Mouse (Mus musculus): ENCODE data around the gene Crygn. TPM values are rescaled to one million over a fixed set of nuclear protein-coding genes. Genes with fewer than 3 reads are reported as not detected.
A peak's percentile ranks its signal among the peaks of the same experiment; 100 is the strongest.
"Not testable (repeated sequence)": the region's sequence is repeated elsewhere in the genome, so short reads cannot be mapped to it uniquely, and the experiment has no call there.

Gene Crygn
- polyA plus RNA-seq (2012; rRNA removed): not detected in 2 replicates

DNA sequence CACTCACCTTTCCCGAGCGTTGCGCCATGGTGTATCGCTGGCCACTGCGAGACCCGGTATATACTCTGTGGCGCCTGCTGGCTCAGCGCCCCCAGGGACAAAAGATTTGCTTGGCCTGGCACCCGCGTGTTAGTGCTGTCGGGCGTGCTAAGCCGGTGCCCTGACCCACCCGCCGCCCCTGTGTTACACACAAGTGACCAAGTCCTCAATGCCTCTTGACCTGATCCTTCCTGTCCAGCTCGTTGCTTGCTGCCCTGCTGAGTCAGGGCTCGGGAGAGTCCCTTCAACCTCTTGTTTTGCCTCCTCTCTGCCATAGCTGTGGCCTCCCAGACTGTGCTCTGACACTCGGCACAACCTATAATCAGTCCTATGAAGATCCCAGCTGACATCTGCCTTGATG, at the start of gene Crygn:
Crygn (minus strand) TSS at position 193 of the 400 bp plus-strand sequence.
- DNase-seq (ENCODE audit: extremely low spot score in 1 of 2, low spot score in 1 of 2): no peak

DNA sequence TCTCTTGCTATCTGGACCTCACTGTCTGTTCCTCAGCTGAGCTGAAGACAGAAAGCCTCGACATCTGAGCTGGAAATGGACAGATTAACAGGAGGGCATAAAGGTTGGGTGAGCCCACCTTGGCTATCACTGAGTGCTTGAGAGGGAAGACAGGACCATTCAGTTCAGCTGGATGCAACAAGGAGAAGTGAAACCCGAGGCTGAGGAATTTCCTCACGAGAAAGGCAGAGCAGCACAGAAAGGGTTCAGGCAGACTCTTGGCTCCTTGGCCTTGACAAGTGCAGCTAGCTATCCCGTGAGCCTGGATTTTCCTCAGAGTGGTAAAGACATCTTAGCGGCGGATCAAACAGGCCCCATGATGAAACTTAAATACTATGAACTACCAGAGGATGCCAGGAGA, 47.4 kb upstream of the Crygn start:
- DNase-seq (ENCODE audit: extremely low spot score in 1 of 2, low spot score in 1 of 2): no peak

DNA sequence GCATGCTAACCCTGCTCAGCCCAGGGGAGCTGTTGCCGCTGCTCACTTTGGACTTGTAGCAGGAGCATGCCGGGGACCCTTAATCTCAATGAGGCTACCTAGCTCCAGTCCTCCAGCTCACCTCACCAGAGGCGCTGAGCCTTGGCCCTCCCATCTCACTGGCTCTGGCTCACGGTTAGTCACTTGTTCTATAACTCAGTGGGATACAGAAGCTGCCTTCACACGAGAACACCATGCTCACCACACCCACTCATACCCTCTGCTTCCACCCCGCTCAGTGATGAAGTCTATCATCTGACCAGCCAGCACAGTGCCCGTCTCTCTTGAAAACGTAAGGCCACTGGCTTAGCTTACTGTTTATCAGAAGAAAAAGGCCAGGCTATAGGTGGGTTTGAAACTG, 46.9 kb upstream of the Crygn start:
- peak in 1 of 2 experiments; percentile 18 for DNase-seq (ENCODE audit: extremely low spot score in 1 of 2, low spot score in 1 of 2)

DNA sequence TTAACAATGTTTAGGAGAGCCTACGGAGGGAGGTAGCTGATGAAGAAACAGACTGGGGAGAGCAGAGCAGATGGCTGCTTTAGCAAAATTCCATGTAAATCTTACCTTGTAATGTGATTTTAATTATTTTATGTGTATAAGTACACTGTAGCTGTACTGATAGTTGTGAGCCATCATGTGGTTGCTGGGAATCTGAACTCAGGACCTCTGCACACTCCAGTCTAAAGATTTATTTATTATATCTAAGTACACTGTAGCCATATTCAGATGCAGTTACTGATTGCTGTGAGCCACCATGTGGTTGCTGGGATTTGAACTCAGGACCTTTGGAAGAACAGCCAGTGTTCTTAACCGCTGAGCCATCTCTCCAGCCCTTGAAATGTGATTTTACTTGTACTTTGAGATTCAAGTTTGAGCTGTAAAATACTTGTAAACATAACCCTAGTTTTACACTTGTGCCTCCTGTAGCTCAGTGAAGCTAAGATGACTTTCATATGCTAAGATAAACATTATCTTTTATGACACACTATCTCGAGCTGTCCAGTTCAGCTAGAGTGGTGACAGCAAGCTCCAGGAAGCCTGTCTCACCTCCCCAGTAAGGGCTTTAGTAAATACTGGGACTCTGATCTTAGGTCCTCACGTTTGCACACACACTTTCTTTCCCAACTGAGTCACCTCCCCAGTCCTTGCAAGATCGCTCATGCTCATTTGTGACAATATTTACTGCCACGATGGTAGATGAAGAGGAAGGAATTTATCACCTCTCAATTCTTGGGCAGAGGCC, 44.2 kb upstream of the Crygn start:
- no peak for DNase-seq (ENCODE audit: extremely low spot score in 1 of 2, low spot score in 1 of 2)

DNA sequence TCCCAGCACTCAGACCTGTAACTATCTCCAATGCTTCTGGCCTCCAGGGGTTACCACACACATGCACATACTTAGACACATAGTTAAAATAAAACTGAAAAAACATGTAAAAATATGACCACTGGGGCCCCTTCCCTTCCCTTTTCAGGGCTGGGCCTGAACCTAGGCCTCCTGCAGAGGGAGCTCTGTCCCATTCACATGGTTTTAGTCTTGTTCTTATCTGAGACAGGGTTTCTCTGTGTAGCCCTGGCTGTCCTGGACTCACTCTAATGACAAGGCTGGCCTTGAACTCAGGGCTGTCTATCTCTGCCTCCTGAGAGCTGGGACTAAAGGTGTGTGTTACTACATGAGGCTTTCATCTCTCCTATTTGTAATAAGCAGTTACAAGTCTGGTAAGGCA, 42.6 kb upstream of the Crygn start:
- DNase-seq (ENCODE audit: extremely low spot score in 1 of 2, low spot score in 1 of 2): no peak

DNA sequence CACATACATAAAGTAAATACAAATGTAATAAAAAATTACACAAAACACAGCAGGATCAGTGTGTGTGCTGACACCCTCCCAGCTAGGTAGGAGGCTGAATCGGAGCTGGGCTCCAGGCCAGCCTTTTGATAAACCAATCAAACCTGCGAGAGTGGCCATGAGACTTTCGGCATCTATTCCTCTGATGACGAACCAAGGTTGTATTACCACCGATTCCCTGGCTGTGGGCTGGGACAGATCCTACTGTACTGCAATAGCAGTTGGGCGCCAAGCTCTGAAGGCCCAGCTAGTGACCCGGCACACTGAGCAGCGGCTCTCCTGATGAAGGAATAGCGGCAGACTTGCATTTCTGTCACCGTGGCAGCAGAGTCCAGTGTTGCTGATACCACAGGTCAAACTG, 40.8 kb upstream of the Crygn start:
- no peak for DNase-seq (ENCODE audit: extremely low spot score in 1 of 2, low spot score in 1 of 2)

DNA sequence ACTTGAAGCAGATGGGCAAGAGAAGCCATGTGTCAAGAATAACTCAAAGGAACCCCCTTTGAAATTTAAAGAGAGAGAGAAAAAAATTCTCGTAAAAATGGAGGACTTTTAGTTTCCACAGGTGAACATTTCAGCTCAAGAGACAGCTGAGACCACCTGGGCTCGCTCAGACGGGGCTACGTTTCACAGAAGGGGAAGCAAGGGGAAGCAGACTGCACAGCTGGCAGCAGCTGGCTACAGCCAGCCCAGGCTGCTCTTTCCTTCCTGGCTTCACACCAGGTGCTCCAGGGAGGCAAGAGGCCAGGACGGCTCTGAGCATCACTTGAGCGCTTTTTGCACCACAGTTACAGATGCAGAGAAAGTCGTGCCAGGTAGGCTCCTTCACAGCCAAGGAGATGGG, 40.0 kb upstream of the Crygn start:
- DNase-seq (ENCODE audit: extremely low spot score in 1 of 2, low spot score in 1 of 2): no peak

DNA sequence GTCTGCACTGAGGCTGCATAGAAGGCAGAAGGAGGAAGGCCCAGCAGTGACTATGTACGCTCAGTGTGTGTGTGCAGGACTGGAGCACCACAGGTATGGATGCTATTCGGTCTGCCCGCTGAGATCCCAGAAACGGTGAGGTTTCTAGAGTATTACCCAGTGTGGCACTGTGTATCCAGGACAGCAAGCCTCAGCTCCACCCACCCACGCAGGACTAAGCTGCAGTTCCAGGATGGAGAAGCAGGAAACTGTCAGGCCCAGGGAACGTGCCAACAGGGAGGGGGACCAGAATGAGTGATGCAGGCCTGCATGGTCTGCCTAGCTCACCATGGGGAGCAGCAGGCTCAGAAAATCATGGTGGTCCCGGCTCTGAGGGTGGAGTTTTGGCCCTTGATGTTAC, 35.2 kb upstream of the Crygn start:
- DNase-seq (ENCODE audit: extremely low spot score in 1 of 2, low spot score in 1 of 2): peak in 1 of 2 experiments; percentile 51

DNA sequence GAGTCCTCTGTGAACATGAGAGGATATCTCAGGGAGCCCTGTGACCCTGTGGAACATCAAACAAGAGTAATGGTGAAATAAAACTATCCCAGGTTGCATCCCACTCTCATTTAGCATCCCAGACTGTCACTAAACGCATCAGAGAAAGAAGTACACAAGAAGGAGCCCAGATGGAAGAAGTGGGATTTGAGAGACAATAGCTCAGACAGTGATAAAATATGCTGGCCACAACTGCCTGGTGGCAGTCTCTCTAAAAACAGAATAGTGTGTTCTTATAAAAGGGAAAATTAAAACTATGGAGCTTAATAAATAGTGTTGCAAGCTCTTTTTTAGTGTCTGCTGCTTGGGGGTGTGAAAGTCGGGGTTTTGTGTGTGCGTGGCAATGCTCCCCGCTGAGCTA, 25.1 kb upstream of the Crygn start:
- DNase-seq (ENCODE audit: extremely low spot score in 1 of 2, low spot score in 1 of 2): peak in 1 of 2 experiments; percentile 42

DNA sequence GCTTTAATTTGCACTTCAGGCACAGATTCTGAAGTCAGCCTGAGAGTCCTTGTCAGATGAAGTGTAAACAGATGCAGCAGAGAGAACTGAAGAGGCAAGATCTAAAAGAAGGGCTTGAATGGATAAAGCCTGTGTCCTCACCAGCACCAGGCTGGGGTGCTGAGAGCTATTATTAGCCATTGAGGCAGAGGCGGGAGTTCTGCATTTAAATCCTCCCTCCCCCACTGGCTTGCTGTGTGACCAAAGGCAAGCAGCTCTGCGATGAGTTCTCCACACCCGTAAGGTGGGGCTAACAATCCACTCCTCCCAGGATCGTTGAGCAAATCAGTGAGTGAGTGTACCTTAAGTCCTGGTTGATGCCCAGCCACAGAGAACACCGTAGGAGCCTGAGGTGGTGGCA, 23.2 kb upstream of the Crygn start:
- DNase-seq (ENCODE audit: extremely low spot score in 1 of 2, low spot score in 1 of 2): peak; percentile 62 to 76

DNA sequence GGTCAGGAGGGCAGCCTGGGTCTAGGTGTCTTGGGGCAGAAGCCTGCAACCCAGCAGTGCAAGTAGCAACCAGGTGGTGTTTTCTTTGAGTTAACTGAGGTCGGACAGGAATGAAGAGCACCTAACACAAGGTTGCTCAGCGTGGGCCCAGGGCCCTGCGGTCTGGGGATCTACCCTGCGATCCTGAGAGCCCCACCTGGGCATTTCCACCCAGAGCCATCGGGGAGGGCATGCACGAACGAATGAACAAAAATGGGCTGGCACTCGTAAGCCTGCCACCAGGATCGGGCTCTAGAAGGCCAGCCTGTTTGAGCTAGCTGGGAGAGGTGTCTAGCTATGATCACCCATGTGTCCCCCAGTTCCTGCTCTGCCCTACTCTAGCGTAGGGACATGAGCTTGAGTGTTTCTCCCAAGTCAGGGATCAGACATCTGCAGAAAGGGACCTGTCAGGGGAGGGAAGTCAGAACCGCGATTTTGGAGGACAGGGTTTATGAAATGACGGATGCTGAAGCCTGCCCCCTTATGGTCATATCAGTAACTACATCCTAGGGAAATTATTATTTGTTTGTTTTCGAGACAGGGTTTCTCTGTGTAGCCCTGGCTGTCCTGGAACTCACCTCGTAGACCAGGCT, 22.2 kb upstream of the Crygn start:
- peak in 1 of 2 experiments; percentile 60 for DNase-seq (ENCODE audit: extremely low spot score in 1 of 2, low spot score in 1 of 2)

DNA sequence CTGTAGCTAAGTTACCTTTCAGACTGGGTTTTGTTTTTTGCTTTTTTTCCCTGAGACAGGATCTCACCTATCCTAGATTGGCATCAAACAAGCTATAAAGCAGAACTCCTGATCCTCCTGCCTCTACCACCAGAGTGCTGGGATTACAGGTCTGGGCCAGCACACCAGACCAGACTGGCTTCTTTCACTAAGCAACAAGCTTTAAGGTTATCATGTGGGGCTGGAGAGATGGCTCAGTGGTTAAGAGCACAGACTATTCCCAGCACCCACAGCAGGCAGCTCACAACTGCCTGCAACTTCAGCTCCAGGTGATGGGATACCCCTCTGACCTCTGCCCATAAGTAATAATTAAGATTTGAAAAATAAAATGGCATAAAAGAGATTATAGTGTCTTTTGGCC, 21.5 kb upstream of the Crygn start:
- DNase-seq (ENCODE audit: extremely low spot score in 1 of 2, low spot score in 1 of 2): no peak

DNA sequence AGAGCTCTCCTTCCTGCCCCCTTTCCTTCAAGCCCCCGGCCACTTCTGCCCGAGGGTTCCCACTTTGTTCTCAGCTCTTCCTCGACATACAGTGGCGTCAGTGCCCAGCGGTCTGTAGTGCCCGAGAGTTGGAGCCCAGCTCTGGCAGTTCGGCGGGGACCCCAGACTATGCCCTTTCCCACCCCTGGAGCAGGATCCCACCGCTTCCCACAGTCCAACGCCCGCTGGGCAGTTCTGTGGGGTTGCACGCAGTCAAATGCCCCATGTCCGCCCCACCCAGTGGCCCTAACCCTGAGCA, 21.0 kb upstream of the Crygn start:
- no peak for DNase-seq (ENCODE audit: extremely low spot score in 1 of 2, low spot score in 1 of 2)

DNA sequence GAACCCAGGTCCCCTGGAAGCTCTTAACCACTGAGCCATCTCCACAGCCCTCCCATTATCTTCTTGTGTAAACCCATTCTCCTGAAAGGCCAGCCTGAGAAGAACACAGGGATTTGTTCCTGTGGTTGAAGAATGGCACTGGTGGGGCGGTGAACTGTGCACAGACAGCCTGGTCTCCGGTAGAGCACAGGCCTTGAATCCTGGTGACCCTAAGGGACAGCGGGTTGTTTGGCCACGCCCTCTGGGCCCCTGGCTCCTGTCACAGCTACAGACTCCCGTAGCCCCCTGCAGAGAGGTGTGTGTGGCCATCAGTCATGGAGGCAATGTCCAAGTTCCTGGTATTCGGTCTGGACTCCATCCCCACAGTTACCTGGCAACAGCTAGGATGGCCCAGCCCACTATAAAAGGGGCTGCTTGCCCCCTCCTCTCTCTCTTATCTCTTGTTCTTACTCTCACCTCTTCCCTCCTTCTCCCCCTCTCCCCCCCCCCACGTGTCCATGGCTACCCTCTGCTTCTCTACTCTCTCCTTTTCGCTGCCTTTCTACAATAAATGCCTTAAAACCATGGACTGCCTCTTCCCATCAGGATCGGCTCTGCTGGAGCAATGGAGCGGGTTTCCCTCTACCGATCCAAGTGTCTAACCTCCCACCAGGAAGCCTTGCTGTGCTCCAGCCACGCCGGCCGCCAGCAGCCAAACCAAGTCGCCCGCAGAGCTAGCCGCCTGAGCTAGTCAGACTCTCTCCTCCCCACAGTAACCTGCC, 20.5 kb upstream of the Crygn start:
- no peak for DNase-seq (ENCODE audit: extremely low spot score in 1 of 2, low spot score in 1 of 2)

DNA sequence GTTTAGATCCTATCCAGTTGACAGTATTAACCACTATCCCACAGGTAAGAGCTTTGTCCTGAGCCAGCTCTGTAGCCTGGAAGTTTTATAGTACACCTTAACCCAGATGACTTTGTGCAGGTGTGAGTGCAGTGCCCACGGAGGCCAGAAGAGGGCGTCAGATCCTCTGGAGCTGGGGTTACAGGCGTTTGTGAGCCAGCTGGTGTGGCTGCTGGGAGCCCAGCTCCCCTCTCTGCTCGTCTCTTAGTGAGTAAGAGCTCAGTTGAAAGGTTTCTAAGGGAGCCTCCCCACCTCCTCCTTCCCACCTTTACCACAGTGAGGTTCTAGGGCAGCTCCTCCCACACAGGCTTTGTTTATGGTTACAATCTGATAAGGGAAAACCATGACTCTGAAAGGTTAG, 18.9 kb upstream of the Crygn start:
- no peak for DNase-seq (ENCODE audit: extremely low spot score in 1 of 2, low spot score in 1 of 2)

DNA sequence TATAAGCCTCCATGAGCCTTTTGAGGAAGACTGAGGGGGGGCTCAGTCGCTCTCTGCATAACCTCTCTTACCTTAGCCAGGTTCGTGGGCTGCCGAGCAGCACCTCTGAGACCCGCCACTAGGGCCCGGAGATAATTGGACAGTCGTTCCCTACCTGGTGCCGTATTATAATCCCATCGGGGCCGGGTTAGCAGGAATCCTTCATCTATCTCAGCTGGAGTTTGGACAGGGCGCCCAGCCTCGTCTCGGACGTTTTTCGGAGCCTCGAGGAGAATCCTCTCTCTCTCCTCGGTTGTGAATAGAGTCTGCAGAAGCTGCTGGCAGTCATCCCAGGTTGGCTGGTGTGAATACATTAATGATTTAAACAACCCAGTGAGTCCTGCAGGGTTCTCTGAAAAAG, 16.7 kb upstream of the Crygn start:
- not testable (repeated sequence) for DNase-seq (ENCODE audit: extremely low spot score in 1 of 2, low spot score in 1 of 2)

DNA sequence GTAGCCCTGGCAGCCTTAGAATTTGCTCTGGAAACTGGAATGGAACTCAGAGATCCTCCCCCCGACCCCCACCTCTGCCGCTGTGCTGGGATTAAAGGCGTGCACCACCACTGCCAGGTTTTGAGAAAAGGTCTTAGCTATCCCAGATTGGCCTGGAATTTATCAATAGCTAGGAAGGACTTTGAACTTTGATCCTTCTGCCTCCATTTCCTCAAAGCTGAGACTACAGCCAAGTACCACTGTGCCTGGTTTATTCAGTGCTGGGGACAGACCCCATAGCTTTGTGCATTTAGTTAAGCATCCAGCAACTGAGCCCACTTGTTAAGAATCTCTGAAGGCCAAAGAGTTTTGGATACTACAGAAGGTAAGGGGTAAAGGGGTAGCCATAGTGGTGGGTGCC, 877 bp downstream of the Crygn start:
- no peak for DNase-seq (ENCODE audit: extremely low spot score in 1 of 2, low spot score in 1 of 2)

DNA sequence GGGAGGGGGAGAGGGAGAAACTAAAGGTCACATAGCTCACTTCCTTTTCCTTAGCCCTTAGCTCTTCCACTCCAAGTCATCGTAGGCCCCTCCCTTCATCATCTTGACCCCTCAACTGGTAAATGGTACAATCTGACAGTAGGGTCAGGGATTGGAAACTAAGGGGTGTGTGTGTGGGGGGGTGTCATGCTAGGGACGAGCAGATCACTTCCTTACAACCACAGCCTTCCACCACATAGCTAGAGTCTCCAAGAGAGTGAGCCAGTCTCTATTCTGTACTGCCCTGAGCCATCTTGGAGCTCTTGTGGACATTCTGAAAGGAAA, 5.7 kb downstream of the Crygn start:
- DNase-seq (ENCODE audit: extremely low spot score in 1 of 2, low spot score in 1 of 2): no peak

DNA sequence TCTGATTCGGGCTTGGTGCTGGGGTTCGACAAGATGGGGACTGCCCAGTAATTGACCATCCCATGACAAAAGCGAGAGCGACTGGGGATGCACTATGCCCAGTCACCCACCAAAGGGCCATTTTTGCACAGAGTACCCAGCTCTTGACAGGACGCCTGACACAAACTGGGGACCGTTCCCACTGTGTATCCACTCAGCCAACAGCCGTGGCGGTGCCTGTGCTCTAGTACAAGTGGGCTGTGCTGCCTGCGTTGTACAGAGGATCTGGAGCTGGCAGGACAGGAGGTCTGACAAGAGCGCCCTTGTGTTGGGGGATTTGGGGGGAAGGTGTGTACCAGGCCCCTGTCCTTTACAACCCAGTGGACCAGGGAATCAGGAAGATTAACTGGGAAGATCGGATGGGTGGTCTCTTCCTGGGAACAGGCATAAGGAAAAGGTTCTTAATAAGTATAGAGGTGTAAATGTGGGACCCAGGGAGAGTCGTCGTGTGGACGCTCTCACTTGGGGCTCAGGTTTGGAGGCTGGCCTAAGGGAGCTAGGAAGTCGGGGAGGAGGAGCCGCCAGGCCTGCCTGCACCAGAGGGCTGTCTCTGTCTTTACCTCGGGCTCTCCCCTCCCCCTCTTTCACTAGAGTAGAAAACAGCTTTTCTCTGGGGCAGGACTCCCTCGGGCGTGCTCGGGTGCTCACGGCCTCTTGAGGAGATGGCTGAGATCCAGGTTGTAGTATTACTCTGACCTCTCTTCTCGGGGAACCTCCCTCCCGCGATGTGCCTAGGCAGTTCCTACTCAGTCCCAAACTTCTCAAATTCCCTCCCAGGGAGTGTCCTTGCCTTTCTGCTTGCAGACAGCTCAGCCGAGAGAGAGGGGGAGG, 6.3 kb downstream of the Crygn start:
- peak in 1 of 2 experiments; percentile 24 for DNase-seq (ENCODE audit: extremely low spot score in 1 of 2, low spot score in 1 of 2)

DNA sequence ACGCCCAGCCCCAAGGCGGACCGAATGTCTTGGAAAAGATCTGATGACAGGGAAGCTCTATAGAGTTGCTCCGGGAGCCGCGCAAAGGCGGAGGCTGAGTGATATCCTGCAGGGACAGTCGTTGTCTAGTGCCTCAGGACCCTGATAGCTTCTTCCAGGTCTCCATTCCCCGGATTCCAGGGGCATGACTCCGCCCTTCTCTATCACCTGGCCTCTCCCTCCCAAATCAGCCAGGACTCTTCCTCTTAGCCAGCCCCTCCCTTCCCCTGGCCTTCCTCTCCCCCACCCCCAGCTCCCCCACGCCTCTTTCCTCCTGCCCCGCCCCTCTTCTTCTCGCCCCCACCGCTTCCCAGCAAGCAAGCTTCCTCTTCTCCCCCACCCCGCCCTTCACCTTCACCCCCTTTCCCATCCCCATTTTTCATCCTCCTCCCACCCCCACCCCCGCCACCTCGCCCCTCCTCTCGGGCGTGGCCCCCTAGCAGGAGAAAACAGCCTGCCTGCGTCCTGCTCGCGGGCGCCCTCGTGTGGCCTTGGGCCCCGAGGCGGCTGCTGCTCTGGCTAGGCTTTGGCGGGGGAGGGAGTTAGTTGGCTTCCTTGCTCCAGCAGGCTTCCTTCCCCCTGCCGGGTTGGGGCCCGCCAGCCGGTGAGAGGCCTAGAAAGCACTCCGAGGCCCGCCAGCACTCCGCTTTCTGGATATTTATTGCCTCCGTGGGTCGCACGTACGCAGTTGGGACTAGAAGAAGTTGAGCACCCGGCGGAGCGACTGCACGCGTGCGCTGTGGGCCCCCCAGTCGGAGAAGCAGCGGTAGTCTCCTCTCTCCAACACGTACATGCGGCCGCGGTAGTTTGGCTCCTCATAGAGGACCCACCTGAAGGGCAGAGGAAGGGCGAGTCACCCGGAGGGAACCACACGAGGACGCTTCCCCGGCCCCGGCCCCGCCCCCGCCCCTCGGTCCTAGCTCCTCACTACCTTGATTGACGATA, 7.2 kb downstream of the Crygn start:
- peak; percentile 62 to 82 for DNase-seq (ENCODE audit: extremely low spot score in 1 of 2, low spot score in 1 of 2)
